Mouse (Mus musculus): ENCODE measurements at regions not wholly inside any gene's neighbourhood (a gene's known extent, or its start where the extent isn't known, plus 50 kb on each side); places are given as distances from the start of the nearest gene placed in this dataset.

- no peaks in the 10 kb centered on the region for H3K36me3 ChIP-seq (ENCODE audit: control insufficient read depth, insufficient read depth, low read length, poor library complexity, severe bottlenecking)
- DNase-seq (ENCODE audit: low read depth, low spot score): no peak
These were observed 342.0 kb upstream of the Kdm8 start for GRCm38 (mm10) chr7:125102464-125102863.

GRCm38 (mm10) chr7:125104011-125104410 is 340.5 kb upstream of the Kdm8 start:
- no peak for DNase-seq (ENCODE audit: low read depth, low spot score)
- H3K36me3 ChIP-seq (ENCODE audit: control insufficient read depth, insufficient read depth, low read length, poor library complexity, severe bottlenecking): no peaks in the 10 kb centered on the region
- H3K27me3 ChIP-seq (ENCODE audit: control insufficient read depth, insufficient read depth, low read length, poor library complexity, severe bottlenecking): no peaks in the 10 kb centered on the region

More at GRCm38 (mm10) chr7:125102464-125102863, 342.0 kb upstream of the Kdm8 start:
- H3K27me3 ChIP-seq (ENCODE audit: control insufficient read depth, insufficient read depth, low read length, poor library complexity, severe bottlenecking): no peaks in the 10 kb centered on the region

GRCm38 (mm10) chr7:125112820-125113273 is 331.6 kb upstream of the Kdm8 start:
- Histone ChIP-seq H3K36me3 (ENCODE audit: control insufficient read depth, insufficient read depth, low read length, poor library complexity, severe bottlenecking) (no peaks in the 10 kb centered on the region), H3K27me3 (ENCODE audit: control insufficient read depth, insufficient read depth, low read length, poor library complexity, severe bottlenecking) (no peaks in the 10 kb centered on the region)
- DNase-seq (ENCODE audit: low read depth, low spot score): no peak

- no peak for DNase-seq (ENCODE audit: low read depth, low spot score)
- Histone ChIP-seq H3K36me3 (ENCODE audit: control insufficient read depth, insufficient read depth, low read length, poor library complexity, severe bottlenecking) (no peaks in the 10 kb centered on the region), H3K27me3 (ENCODE audit: control insufficient read depth, insufficient read depth, low read length, poor library complexity, severe bottlenecking) (no peaks in the 10 kb centered on the region)
These were observed 329.0 kb upstream of the Kdm8 start for GRCm38 (mm10) chr7:125115322-125115996.

- Histone ChIP-seq H3K36me3 (ENCODE audit: control insufficient read depth, insufficient read depth, low read length, poor library complexity, severe bottlenecking) (no peaks in the 10 kb centered on the region), H3K27me3 (ENCODE audit: control insufficient read depth, insufficient read depth, low read length, poor library complexity, severe bottlenecking) (no peaks in the 10 kb centered on the region)
- DNase-seq (ENCODE audit: low read depth, low spot score): no peak
These were observed 327.3 kb upstream of the Kdm8 start for GRCm38 (mm10) chr7:125117173-125117572.

- DNase-seq (ENCODE audit: low read depth, low spot score): no peak
- no peaks in the 10 kb centered on the region for H3K27me3 ChIP-seq (ENCODE audit: control insufficient read depth, insufficient read depth, low read length, poor library complexity, severe bottlenecking)
- no peaks in the 10 kb centered on the region for H3K36me3 ChIP-seq (ENCODE audit: control insufficient read depth, insufficient read depth, low read length, poor library complexity, severe bottlenecking)
These were observed 315.3 kb upstream of the Kdm8 start for GRCm38 (mm10) chr7:125129187-125129586.

- no peaks in the 10 kb centered on the region for H3K27me3 ChIP-seq (ENCODE audit: control insufficient read depth, insufficient read depth, low read length, poor library complexity, severe bottlenecking)
- DNase-seq (ENCODE audit: low read depth, low spot score): no peak
- H3K36me3 ChIP-seq (ENCODE audit: control insufficient read depth, insufficient read depth, low read length, poor library complexity, severe bottlenecking): no peaks in the 10 kb centered on the region
These were observed 312.5 kb upstream of the Kdm8 start for GRCm38 (mm10) chr7:125131968-125132367.

GRCm38 (mm10) chr7:125138607-125139006 is 305.9 kb upstream of the Kdm8 start:
- no peak for DNase-seq (ENCODE audit: low read depth, low spot score)

GRCm38 (mm10) chr7:125139196-125139595 is 305.3 kb upstream of the Kdm8 start:
- Histone ChIP-seq H3K27me3 (ENCODE audit: control insufficient read depth, insufficient read depth, low read length, poor library complexity, severe bottlenecking) (no peaks in the 10 kb centered on the region), H3K36me3 (ENCODE audit: control insufficient read depth, insufficient read depth, low read length, poor library complexity, severe bottlenecking) (no peaks in the 10 kb centered on the region)
- DNase-seq (ENCODE audit: low read depth, low spot score): no peak

More at GRCm38 (mm10) chr7:125138607-125139006, 305.9 kb upstream of the Kdm8 start:
- no peaks in the 10 kb centered on the region for H3K36me3 ChIP-seq (ENCODE audit: control insufficient read depth, insufficient read depth, low read length, poor library complexity, severe bottlenecking)
- no peaks in the 10 kb centered on the region for H3K27me3 ChIP-seq (ENCODE audit: control insufficient read depth, insufficient read depth, low read length, poor library complexity, severe bottlenecking)

GRCm38 (mm10) chr7:125140854-125141253 is 303.6 kb upstream of the Kdm8 start:
- H3K36me3 ChIP-seq (ENCODE audit: control insufficient read depth, insufficient read depth, low read length, poor library complexity, severe bottlenecking): no peaks in the 10 kb centered on the region
- no peaks in the 10 kb centered on the region for H3K27me3 ChIP-seq (ENCODE audit: control insufficient read depth, insufficient read depth, low read length, poor library complexity, severe bottlenecking)
- no peak for DNase-seq (ENCODE audit: low read depth, low spot score)

- no peaks in the 10 kb centered on the region for H3K36me3 ChIP-seq (ENCODE audit: control insufficient read depth, insufficient read depth, low read length, poor library complexity, severe bottlenecking)
- no peaks in the 10 kb centered on the region for H3K27me3 ChIP-seq (ENCODE audit: control insufficient read depth, insufficient read depth, low read length, poor library complexity, severe bottlenecking)
- DNase-seq (ENCODE audit: low read depth, low spot score): no peak
These were observed 302.6 kb upstream of the Kdm8 start for GRCm38 (mm10) chr7:125141864-125142263.

GRCm38 (mm10) chr7:125146025-125146424 is 298.5 kb upstream of the Kdm8 start:
- no peaks in the 10 kb centered on the region for H3K36me3 ChIP-seq (ENCODE audit: control insufficient read depth, insufficient read depth, low read length, poor library complexity, severe bottlenecking)
- no peaks in the 10 kb centered on the region for H3K27me3 ChIP-seq (ENCODE audit: control insufficient read depth, insufficient read depth, low read length, poor library complexity, severe bottlenecking)
- DNase-seq (ENCODE audit: low read depth, low spot score): no peak

GRCm38 (mm10) chr7:125149151-125149550 is 295.3 kb upstream of the Kdm8 start:
- Histone ChIP-seq H3K27me3 (ENCODE audit: control insufficient read depth, insufficient read depth, low read length, poor library complexity, severe bottlenecking) (no peaks in the 10 kb centered on the region), H3K36me3 (ENCODE audit: control insufficient read depth, insufficient read depth, low read length, poor library complexity, severe bottlenecking) (no peaks in the 10 kb centered on the region)
- no peak for DNase-seq (ENCODE audit: low read depth, low spot score)

- no peaks in the 10 kb centered on the region for H3K27me3 ChIP-seq (ENCODE audit: control insufficient read depth, insufficient read depth, low read length, poor library complexity, severe bottlenecking)
- DNase-seq (ENCODE audit: low read depth, low spot score): no peak
- H3K36me3 ChIP-seq (ENCODE audit: control insufficient read depth, insufficient read depth, low read length, poor library complexity, severe bottlenecking): no peaks in the 10 kb centered on the region
These were observed 294.7 kb upstream of the Kdm8 start for GRCm38 (mm10) chr7:125149740-125150139.

- DNase-seq (ENCODE audit: low read depth, low spot score): no peak
- Histone ChIP-seq H3K27me3 (ENCODE audit: control insufficient read depth, insufficient read depth, low read length, poor library complexity, severe bottlenecking) (no peaks in the 10 kb centered on the region), H3K36me3 (ENCODE audit: control insufficient read depth, insufficient read depth, low read length, poor library complexity, severe bottlenecking) (no peaks in the 10 kb centered on the region)
These were observed 292.2 kb upstream of the Kdm8 start for GRCm38 (mm10) chr7:125152281-125152680.

GRCm38 (mm10) chr7:125155291-125155690 is 289.2 kb upstream of the Kdm8 start:
- no peaks in the 10 kb centered on the region for H3K36me3 ChIP-seq (ENCODE audit: control insufficient read depth, insufficient read depth, low read length, poor library complexity, severe bottlenecking)
- H3K27me3 ChIP-seq (ENCODE audit: control insufficient read depth, insufficient read depth, low read length, poor library complexity, severe bottlenecking): no peaks in the 10 kb centered on the region
- no peak for DNase-seq (ENCODE audit: low read depth, low spot score)

Measured in splenic B cell, adult 2 months (primary cell).